Mouse (Mus musculus) limb, embryonic 12.5 days (tissue): ENCODE measurements around the gene Agrp. TPM values are rescaled to one million over a fixed set of nuclear protein-coding genes. Genes with fewer than 3 reads are reported as not detected.
A peak's percentile ranks its signal among the peaks of the same experiment; 100 is the strongest.

Experiments
- ATAC-seq: fragments of 200-750 bp; cut with Nextera tagmentation; 2 replicates; pipeline ENCODE4 v1.8.0; 2017; ENCODE audit warnings: low read depth, moderate TSS enrichment; ENCODE audit not compliant: insufficient number of reproducible peaks, insufficient read depth, low FRiP score, low TSS enrichment
- H3K27ac ChIP-seq: fragments of 300-500 bp; sonication (generic); 2 replicates; pipeline ENCODE4 v1.5.1; 2016; ENCODE audit warnings: mild to moderate bottlenecking, moderate library complexity
- H3K27me3 ChIP-seq: fragments of 300-500 bp; sonication (generic); 2 replicates; pipeline ENCODE4 v1.6.1; 2016; ENCODE audit warnings: mild to moderate bottlenecking, moderate library complexity
- H3K36me3 ChIP-seq: fragments of 300-500 bp; sonication (generic); 2 replicates; pipeline ENCODE4 v1.6.1; 2016; ENCODE audit warnings: mild to moderate bottlenecking, moderate library complexity
- H3K4me1 ChIP-seq: fragments of 300-500 bp; sonication (generic); replicated peaks from 2 replicates; pipeline ENCODE4 v1.6.1; 2016
- H3K4me2 ChIP-seq: fragments of 300-500 bp; sonication (generic); 2 replicates; pipeline ENCODE4 v1.6.1; 2016; ENCODE audit warnings: mild to moderate bottlenecking, moderate library complexity
- H3K4me3 ChIP-seq: fragments of 300-500 bp; sonication (generic); replicated peaks from 2 replicates; pipeline ENCODE4 v1.5.1; 2016; ENCODE audit warnings: mild to moderate bottlenecking
- H3K9ac ChIP-seq: fragments of 300-500 bp; sonication (generic); replicated peaks from 2 replicates; pipeline ENCODE4 v1.6.1; 2016; ENCODE audit warnings: mild to moderate bottlenecking, moderate library complexity
- H3K9me3 ChIP-seq: fragments of 300-500 bp; sonication (generic); 2 replicates; pipeline ENCODE4 v1.6.1; 2016; ENCODE audit warnings: mild to moderate bottlenecking, moderate library complexity
- WGBS: fragments of 180-500 bp; shearing (Covaris S2); methylation state at CpG from one replicate; pipeline ENCODE4 v1.1.7; 2016; 5-methylcytosine and 5-hydroxymethylcytosine counted together
- polyA plus RNA-seq: library from polyadenylated mRNA; unstranded; fragments of >200 nt; fragmentation: Nextera tagmentation; extraction: Ambion mirVana; gene quantifications from 2 replicates; pipeline ENCODE4 v1.2.1, GENCODE M21; 2016

Agrp gene
- polyA plus RNA-seq, 1 experiment from 2014 or later, result 0.97 TPM

GRCm38 (mm10) chr8:105533439-105533838 is 103.8 kb downstream of the Agrp start:
- Histone ChIP-seq H3K9me3 (no peaks in the 10 kb centered on the region), H3K27me3 (no peaks in the 10 kb centered on the region), H3K4me3 (no peak overlapping the region), H3K9ac (no peak overlapping the region), H3K27ac (peak overlapping the region; percentile 70), H3K36me3 (peaks cover 52% of the 10 kb centered on the region), H3K4me1 (peaks cover 9% of the 10 kb centered on the region), H3K4me2 (no peak overlapping the region)
- 0 out of 2 replicates have a peak, but pooled peaks have one; percentile 33 for ATAC-seq
- WGBS, result 10% methylated on average over 2 of the region's 2 CpGs

- H3K4me2 ChIP-seq, result no peak overlapping the region
- no peaks in the 10 kb centered on the region for H3K27me3 ChIP-seq
- peaks cover 9% of the 10 kb centered on the region for H3K4me1 ChIP-seq
- H3K9ac ChIP-seq, result no peak overlapping the region
- WGBS, result 65% methylated on average over 2 of the region's 2 CpGs
- H3K36me3 ChIP-seq, result peaks cover 43% of the 10 kb centered on the region
- H3K27ac ChIP-seq, result no peak overlapping the region
- H3K9me3 ChIP-seq, result no peaks in the 10 kb centered on the region
- no peak overlapping the region for H3K4me3 ChIP-seq
- ATAC-seq, result no peak
Measured at GRCm38 (mm10) chr8:105531774-105532173, 105.4 kb downstream of the Agrp start.

GRCm38 (mm10) chr8:105529271-105529670 is 107.9 kb downstream of the Agrp start:
- H3K36me3 ChIP-seq, result peaks cover 46% of the 10 kb centered on the region
- ATAC-seq, result no peak
- H3K4me1 ChIP-seq, result peaks cover 9% of the 10 kb centered on the region
- no peak overlapping the region for H3K4me3 ChIP-seq
- H3K9ac ChIP-seq, result no peak overlapping the region
- H3K27ac ChIP-seq, result no peak overlapping the region
- no peaks in the 10 kb centered on the region for H3K27me3 ChIP-seq
- H3K9me3 ChIP-seq, result no peaks in the 10 kb centered on the region
- WGBS, result 90% methylated on average over 3 of the region's 3 CpGs
- no peak overlapping the region for H3K4me2 ChIP-seq

- no peaks in the 10 kb centered on the region for H3K27me3 ChIP-seq
- 88% methylated on average over 1 of the region's 1 CpGs for WGBS
- no peak overlapping the region for H3K27ac ChIP-seq
- H3K4me3 ChIP-seq, result no peak overlapping the region
- H3K9ac ChIP-seq, result no peak overlapping the region
- H3K4me2 ChIP-seq, result no peak overlapping the region
- H3K9me3 ChIP-seq, result no peaks in the 10 kb centered on the region
- peaks cover 56% of the 10 kb centered on the region for H3K36me3 ChIP-seq
- no peak for ATAC-seq
- 0 out of 2 replicates have a peak, but pooled peaks cover 3% of the 10 kb centered on the region for H3K4me1 ChIP-seq
Measured at GRCm38 (mm10) chr8:105528206-105528605, 109.0 kb downstream of the Agrp start.

GRCm38 (mm10) chr8:105527110-105527509 is 110.1 kb downstream of the Agrp start:
- no peak overlapping the region for H3K27ac ChIP-seq
- H3K36me3 ChIP-seq, result peaks cover 67% of the 10 kb centered on the region
- no peak overlapping the region for H3K4me2 ChIP-seq
- H3K9me3 ChIP-seq, result no peaks in the 10 kb centered on the region
- no peak overlapping the region for H3K9ac ChIP-seq
- ATAC-seq, result no peak
- peaks cover 9% of the 10 kb centered on the region for H3K4me1 ChIP-seq
- H3K4me3 ChIP-seq, result no peak overlapping the region
- no peaks in the 10 kb centered on the region for H3K27me3 ChIP-seq
- WGBS, result 87% methylated on average over 2 of the region's 2 CpGs

- no peak for ATAC-seq
- H3K36me3 ChIP-seq, result peaks cover 49% of the 10 kb centered on the region
- H3K4me2 ChIP-seq, result no peak overlapping the region
- H3K9me3 ChIP-seq, result no peaks in the 10 kb centered on the region
- no peak overlapping the region for H3K27ac ChIP-seq
- H3K9ac ChIP-seq, result no peak overlapping the region
- WGBS, result 55% methylated on average over 9 of the region's 9 CpGs
- peaks cover 46% of the 10 kb centered on the region for H3K4me1 ChIP-seq
- no peaks in the 10 kb centered on the region for H3K27me3 ChIP-seq
- H3K4me3 ChIP-seq, result no peak overlapping the region
Measured at GRCm38 (mm10) chr8:105522890-105523289, 114.3 kb downstream of the Agrp start.

GRCm38 (mm10) chr8:105521995-105522769 is 115.0 kb downstream of the Agrp start:
- WGBS, result 73% methylated on average over 21 of the region's 21 CpGs
- no peak overlapping the region for H3K9ac ChIP-seq
- H3K36me3 ChIP-seq, result peaks cover 48% of the 10 kb centered on the region
- peak overlapping the region; percentile 93; the same call in 1 of the 2 replicates for H3K4me2 ChIP-seq
- peaks cover 53% of the 10 kb centered on the region for H3K4me1 ChIP-seq
- no peak for ATAC-seq
- peaks cover 3% of the 10 kb centered on the region; the same call in 1 of the 2 replicates for H3K27me3 ChIP-seq
- H3K4me3 ChIP-seq, result no peak overlapping the region
- H3K9me3 ChIP-seq, result no peaks in the 10 kb centered on the region
- H3K27ac ChIP-seq, result no peak overlapping the region

GRCm38 (mm10) chr8:105521061-105521460 is 116.1 kb downstream of the Agrp start:
- peak overlapping the region; percentile 80 for H3K4me3 ChIP-seq

GRCm38 (mm10) chr8:105520521-105520920 is 116.7 kb downstream of the Agrp start:
- Histone ChIP-seq H3K4me3 (peak overlapping the region; percentile 80), H3K36me3 (peaks cover 36% of the 10 kb centered on the region), H3K27me3 (peaks cover 3% of the 10 kb centered on the region; the same call in 1 of the 2 replicates), H3K27ac (peak overlapping the region; percentile 95), H3K9ac (peak overlapping the region; percentile 34; the same call in 1 of the 2 replicates), H3K4me1 (peaks cover 64% of the 10 kb centered on the region), H3K4me2 (peak overlapping the region; percentile 93), H3K9me3 (no peaks in the 10 kb centered on the region)
- WGBS, result 21% methylated on average over 5 of the region's 5 CpGs
- no peak for ATAC-seq

More at GRCm38 (mm10) chr8:105521061-105521460, 116.1 kb downstream of the Agrp start:
- Histone ChIP-seq H3K4me1 (peaks cover 63% of the 10 kb centered on the region), H3K9me3 (no peaks in the 10 kb centered on the region), H3K27me3 (peaks cover 3% of the 10 kb centered on the region; the same call in 1 of the 2 replicates), H3K36me3 (peaks cover 38% of the 10 kb centered on the region), H3K27ac (peak overlapping the region; percentile 95), H3K9ac (peak overlapping the region; percentile 32; the same call in 1 of the 2 replicates), H3K4me2 (peak overlapping the region; percentile 93)
- ATAC-seq, result no peak; the same call in 1 of the 2 replicates
- 2% methylated on average over 3 of the region's 3 CpGs for WGBS

- WGBS, result 0% methylated on average over 2 of the region's 2 CpGs
- Histone ChIP-seq H3K4me3 (peak overlapping the region; percentile 80), H3K27me3 (peaks cover 6% of the 10 kb centered on the region; the same call in 1 of the 2 replicates), H3K4me2 (peak overlapping the region; percentile 93), H3K9me3 (no peaks in the 10 kb centered on the region), H3K9ac (peak overlapping the region; percentile 80), H3K4me1 (peaks cover 66% of the 10 kb centered on the region), H3K27ac (peak overlapping the region; percentile 95), H3K36me3 (peaks cover 28% of the 10 kb centered on the region)
- ATAC-seq, result no peak
Measured at GRCm38 (mm10) chr8:105519591-105519990, 117.6 kb downstream of the Agrp start.

GRCm38 (mm10) chr8:105518436-105519313 is 118.5 kb downstream of the Agrp start, which contains the start of gene Hsd11b2:
Gene Hsd11b2, plus strand, starts transcription at chr8:105518755.
- Histone ChIP-seq H3K4me2 (peak within 1 kb of the TSS; percentile 93), H3K9me3 (no peaks in the 10 kb centered on the region), H3K36me3 (peaks cover 19% of the 10 kb centered on the region), H3K27me3 (peaks cover 6% of the 10 kb centered on the region; the same call in 1 of the 2 replicates), H3K9ac (peak within 1 kb of the TSS; percentile 80), H3K27ac (peak within 1 kb of the TSS; percentile 95), H3K4me3 (peak within 1 kb of the TSS; percentile 80), H3K4me1 (peaks cover 75% of the 10 kb centered on the region)
- under 1% methylated on average over 67 of the region's 68 CpGs for whole genome bisulfite sequencing
- ATAC-seq, result peak; percentile 70
